Mouse (Mus musculus) ES-Bruce4 (cell line): Measurements from ENCODE around the gene Bpgm. TPM values are rescaled to one million over a fixed set of nuclear protein-coding genes. Genes with fewer than 3 reads are reported as not detected.

Experiments used
- H3K27ac ChIP-seq: 2 replicates; pipeline ENCODE4 v1.5.1; 2012; ENCODE audit warnings: low read length, inconsistent platforms; ENCODE audit not compliant: insufficient read depth
- H3K27me3 ChIP-seq: 2 replicates; pipeline ENCODE4 v1.6.1; 2012; ENCODE audit warnings: mild to moderate bottlenecking, low read length, inconsistent platforms; ENCODE audit not compliant: control insufficient read depth, poor library complexity, insufficient read depth, severe bottlenecking
- H3K36me3 ChIP-seq: 2 replicates; pipeline ENCODE4 v1.6.1; 2012; ENCODE audit warnings: inconsistent platforms, mild to moderate bottlenecking, low read length, moderate library complexity; ENCODE audit not compliant: control insufficient read depth, poor library complexity, insufficient read depth, severe bottlenecking
- H3K4me1 ChIP-seq: one replicate; pipeline ENCODE4 v1.8.1; 2011; ENCODE audit warnings: low read length; ENCODE audit not compliant: control insufficient read depth, insufficient read depth
- H3K4me3 ChIP-seq: 2 replicates; pipeline ENCODE4 v1.5.1; 2011; ENCODE audit warnings: low read depth, mild to moderate bottlenecking, low read length
- H3K9ac ChIP-seq: 2 replicates; pipeline ENCODE4 v1.6.1; 2012; ENCODE audit warnings: low read depth, mild to moderate bottlenecking, inconsistent platforms; ENCODE audit not compliant: poor library complexity, severe bottlenecking
- H3K9me3 ChIP-seq: replicated peaks from 2 replicates; pipeline ENCODE4 v1.6.1; 2012; ENCODE audit warnings: mild to moderate bottlenecking, low read length, inconsistent platforms; ENCODE audit not compliant: control insufficient read depth, poor library complexity, insufficient read depth, severe bottlenecking
- CTCF ChIP-seq: IDR thresholded peaks from one replicate; pipeline ENCODE4 v1.8.1; 2011; ENCODE audit warnings: low read depth, low read length
- EP300 ChIP-seq: IDR thresholded peaks from 2 replicates; pipeline ENCODE4 v1.6.1; 2011; ENCODE audit warnings: low read depth, low read length; ENCODE audit not compliant: insufficient read depth
- POLR2A ChIP-seq: IDR thresholded peaks from one replicate; pipeline ENCODE4 v1.8.1; 2011; ENCODE audit warnings: low read length; ENCODE audit not compliant: insufficient read depth
- polyA plus RNA-seq: library from polyadenylated mRNA; stranded (reverse); fragments of >200 nt; gene quantifications from 2 replicates; pipeline ENCODE4 v1.2.4, GENCODE M21; 2011; ENCODE audit warnings: low read depth; ENCODE audit not compliant: missing spikeins, insufficient read depth, insufficient read length

Bpgm gene
- polyA plus RNA-seq, 1 experiment = 24.0 TPM

GRCm38 (mm10) chr6:34543303-34544206 is 67.5 kb downstream of the Bpgm start:
- H3K4me3 ChIP-seq = no peak overlapping the region
- no peaks in the 10 kb centered on the region for H3K9me3 ChIP-seq
- no peaks in the 10 kb centered on the region for H3K27me3 ChIP-seq
- no peak overlapping the region for H3K27ac ChIP-seq
- no peak for TF ChIP-seq CTCF
- no peak for TF ChIP-seq EP300
- TF ChIP-seq POLR2A = no peak
- H3K9ac ChIP-seq = no peak overlapping the region
- no peaks in the 10 kb centered on the region for H3K4me1 ChIP-seq
- H3K36me3 ChIP-seq = no peaks in the 10 kb centered on the region

GRCm38 (mm10) chr6:34544207-34544602 is 68.2 kb downstream of the Bpgm start:
- Histone ChIP-seq H3K27ac (no peak overlapping the region), H3K27me3 (no peaks in the 10 kb centered on the region), H3K4me3 (no peak overlapping the region), H3K9me3 (no peaks in the 10 kb centered on the region), H3K4me1 (no peaks in the 10 kb centered on the region), H3K9ac (no peak overlapping the region), H3K36me3 (no peaks in the 10 kb centered on the region)
- TF ChIP-seq EP300 (no peak), CTCF (no peak), POLR2A (no peak)

GRCm38 (mm10) chr6:34545286-34545685 is 69.3 kb downstream of the Bpgm start:
- Histone ChIP-seq H3K9ac (no peak overlapping the region), H3K4me3 (no peak overlapping the region), H3K27ac (no peak overlapping the region), H3K27me3 (no peaks in the 10 kb centered on the region), H3K36me3 (no peaks in the 10 kb centered on the region), H3K4me1 (no peaks in the 10 kb centered on the region), H3K9me3 (no peaks in the 10 kb centered on the region)
- no peak for TF ChIP-seq CTCF
- TF ChIP-seq POLR2A = no peak
- no peak for TF ChIP-seq EP300

- no peak overlapping the region for H3K4me3 ChIP-seq
- 0 out of 2 replicates have a peak, but pooled peaks cover 5% of the 10 kb centered on the region for H3K9me3 ChIP-seq
- no peaks in the 10 kb centered on the region for H3K36me3 ChIP-seq
- TF ChIP-seq POLR2A (no peak), EP300 (no peak), CTCF (no peak)
- no peak overlapping the region for H3K27ac ChIP-seq
- H3K9ac ChIP-seq = no peak overlapping the region
- no peaks in the 10 kb centered on the region for H3K27me3 ChIP-seq
- no peaks in the 10 kb centered on the region for H3K4me1 ChIP-seq
Measured at GRCm38 (mm10) chr6:34548406-34548990, 72.5 kb downstream of the Bpgm start.

GRCm38 (mm10) chr6:34549017-34549416 is 73.0 kb downstream of the Bpgm start:
- Histone ChIP-seq H3K27me3 (no peaks in the 10 kb centered on the region), H3K9ac (no peak overlapping the region), H3K9me3 (0 out of 2 replicates have a peak, but pooled peaks cover 5% of the 10 kb centered on the region), H3K4me1 (no peaks in the 10 kb centered on the region), H3K36me3 (no peaks in the 10 kb centered on the region), H3K27ac (no peak overlapping the region), H3K4me3 (no peak overlapping the region)
- no peak for TF ChIP-seq POLR2A
- TF ChIP-seq EP300 = no peak
- peak; percentile 89 for TF ChIP-seq CTCF

- Histone ChIP-seq H3K9me3 (0 out of 2 replicates have a peak, but pooled peaks cover 5% of the 10 kb centered on the region), H3K27ac (no peak overlapping the region), H3K4me1 (peaks cover 6% of the 10 kb centered on the region), H3K36me3 (no peaks in the 10 kb centered on the region), H3K4me3 (no peak overlapping the region), H3K27me3 (no peaks in the 10 kb centered on the region), H3K9ac (no peak overlapping the region)
- no peak for TF ChIP-seq EP300
- no peak for TF ChIP-seq POLR2A
- TF ChIP-seq CTCF = no peak
Measured at GRCm38 (mm10) chr6:34552489-34553157, 76.6 kb downstream of the Bpgm start.
